Mouse (Mus musculus) mature B cell (primary cell): ENCODE results near the gene Lrrc8d.

ENCODE experiments used
- in situ Hi-C: fragments of 300-500 bp; cut with MboI; formaldehyde crosslinking; loops from 2 replicates; pipeline ENCODE4 v1.14.3; 2019

Gene Lrrc8d

GRCm38 (mm10) chr5:105765386-105765785 is 65.6 kb downstream of the Lrrc8d start:
- in situ Hi-C loops, result no loop called here

- in situ Hi-C loops, result no loop called here
These were observed 76.6 kb downstream of the Lrrc8d start for GRCm38 (mm10) chr5:105776368-105776767.

DNA sequence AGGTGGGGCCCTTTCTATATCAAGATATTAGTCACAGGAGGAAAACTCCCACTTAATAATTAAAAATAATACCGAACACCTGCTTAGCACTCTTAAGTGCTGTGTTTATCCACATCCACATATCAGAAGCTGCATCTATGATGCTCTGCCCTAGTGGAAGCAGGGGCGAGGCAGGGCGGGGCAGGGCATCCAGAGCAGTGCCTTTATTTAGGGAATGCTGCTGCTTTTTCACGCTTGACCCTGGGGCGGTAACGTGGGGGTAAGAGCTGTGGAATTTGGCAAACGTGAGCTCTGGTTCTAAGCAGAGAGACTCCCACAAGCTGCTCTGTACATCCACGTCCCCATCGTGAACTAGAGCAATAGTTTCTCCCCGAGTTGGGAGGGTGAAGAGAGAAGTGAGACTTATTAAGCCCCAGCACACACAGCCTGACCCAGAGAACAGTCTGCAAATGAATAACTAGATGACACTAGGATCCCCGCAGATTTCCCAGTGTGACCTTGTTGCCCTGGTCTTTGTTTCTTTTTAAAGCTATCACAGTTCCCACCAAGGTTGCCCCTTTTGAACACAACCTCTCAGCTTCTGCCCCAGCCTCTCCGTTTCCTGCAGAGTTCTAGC is 77.3 kb downstream of the Lrrc8d start:
- in situ Hi-C loops, result no loop called here

DNA sequence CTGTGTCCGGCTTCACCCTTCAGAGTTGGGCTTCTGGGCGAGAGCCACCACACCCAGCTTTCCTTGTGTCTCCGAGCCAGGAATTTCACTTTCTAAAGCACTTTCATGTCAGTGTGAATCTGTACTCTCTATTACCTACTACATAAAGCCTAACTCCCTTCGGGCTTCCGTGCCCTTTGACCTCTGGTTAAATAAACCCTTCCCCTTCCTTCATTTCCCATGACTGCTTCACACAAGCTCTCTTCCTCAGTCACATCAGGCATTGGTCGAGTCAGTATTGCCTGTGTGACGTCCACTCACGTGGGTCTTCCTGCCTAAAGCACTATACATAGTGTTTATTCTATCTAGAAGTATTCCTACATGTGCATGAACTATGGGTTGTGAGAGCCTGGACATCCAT is 77.9 kb downstream of the Lrrc8d start:
- in situ Hi-C loops, result no loop called here

DNA sequence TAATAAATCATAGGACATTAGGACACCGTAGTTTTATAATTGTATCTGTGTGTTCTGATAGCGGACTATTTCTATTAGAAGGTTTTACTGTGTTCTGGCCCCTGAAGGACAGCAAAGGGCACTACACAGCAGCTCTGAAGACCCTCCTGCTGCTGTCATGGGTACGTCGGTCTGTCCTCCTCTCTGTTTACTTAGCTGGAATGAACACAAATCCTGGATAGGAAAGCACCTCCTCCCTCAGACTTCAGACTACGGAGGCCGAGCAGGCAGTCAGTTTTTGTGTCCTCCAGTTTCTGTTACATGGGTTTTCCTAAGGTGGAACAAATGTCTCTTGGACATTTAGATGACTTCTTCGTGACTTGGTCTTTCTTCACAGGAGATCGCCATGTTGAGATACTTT is 78.4 kb downstream of the Lrrc8d start:
- in situ Hi-C loops, result no loop called here

- in situ Hi-C loops, result no loop called here
These were observed 79.0 kb downstream of the Lrrc8d start for GRCm38 (mm10) chr5:105778723-105779122.

DNA sequence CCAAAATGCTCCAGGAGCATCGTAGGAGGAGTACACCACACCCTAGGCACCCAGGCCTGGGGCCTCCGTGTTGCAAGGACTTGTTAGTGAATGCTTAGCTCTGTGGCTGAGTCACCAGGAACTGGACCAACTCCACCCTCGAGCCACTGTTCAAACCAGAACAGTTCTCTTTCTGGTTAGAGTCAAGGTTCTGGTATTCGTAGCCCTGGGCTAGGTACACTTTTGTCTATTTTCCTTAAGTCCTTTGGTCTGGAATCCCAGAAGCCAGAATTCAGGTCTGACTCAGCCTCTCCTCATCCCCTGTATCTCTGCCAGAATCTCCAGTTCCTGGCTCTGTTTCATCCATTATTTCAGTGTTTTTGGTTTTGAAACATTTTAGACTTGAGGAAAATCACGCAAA is 79.6 kb downstream of the Lrrc8d start:
- in situ Hi-C loops, result no loop called here

DNA sequence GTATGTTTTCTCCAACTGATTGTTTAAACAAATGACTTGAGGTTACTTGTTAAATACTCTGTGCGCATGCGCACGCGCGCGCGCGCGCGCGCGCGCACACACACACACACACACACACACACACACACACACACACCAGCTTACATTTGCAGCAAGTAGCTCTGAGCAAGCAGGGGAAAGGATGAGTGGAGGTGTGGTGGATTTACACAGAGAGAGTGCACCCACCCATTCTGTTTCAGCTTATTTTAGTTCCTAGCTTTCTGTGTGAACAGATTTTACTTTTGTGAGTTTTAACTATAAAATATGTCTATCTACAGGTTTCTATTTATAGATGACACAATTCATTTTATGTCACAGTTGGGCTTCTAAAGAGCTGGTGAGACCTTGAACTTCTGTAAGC is 84.1 kb downstream of the Lrrc8d start:
- in situ Hi-C loops, result no loop called here

DNA sequence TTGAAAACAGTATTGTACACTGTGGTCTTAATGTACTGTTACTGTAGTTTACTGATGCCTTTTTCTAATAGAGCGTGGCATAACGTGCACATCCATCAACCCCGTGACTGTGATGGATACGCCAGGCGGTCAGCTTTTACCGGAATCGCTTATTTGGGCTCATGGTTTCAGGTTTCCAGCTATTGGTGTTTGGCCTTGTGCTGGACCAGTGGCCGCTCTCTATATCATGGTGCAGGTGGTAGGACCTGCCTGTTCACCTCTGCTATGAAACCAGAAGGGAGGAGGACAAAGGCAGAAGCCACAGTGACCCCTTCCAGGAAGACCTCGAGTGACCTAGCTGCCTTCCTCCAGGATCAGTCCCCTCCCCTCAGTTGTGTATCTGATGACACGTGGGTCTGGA is 85.0 kb downstream of the Lrrc8d start:
- in situ Hi-C loops, result no loop called here

GRCm38 (mm10) chr5:105787577-105787976 is 87.8 kb downstream of the Lrrc8d start:
- in situ Hi-C loops, result no loop called here

GRCm38 (mm10) chr5:105789801-105790200 is 90.0 kb downstream of the Lrrc8d start:
- in situ Hi-C loops, result no loop called here

DNA sequence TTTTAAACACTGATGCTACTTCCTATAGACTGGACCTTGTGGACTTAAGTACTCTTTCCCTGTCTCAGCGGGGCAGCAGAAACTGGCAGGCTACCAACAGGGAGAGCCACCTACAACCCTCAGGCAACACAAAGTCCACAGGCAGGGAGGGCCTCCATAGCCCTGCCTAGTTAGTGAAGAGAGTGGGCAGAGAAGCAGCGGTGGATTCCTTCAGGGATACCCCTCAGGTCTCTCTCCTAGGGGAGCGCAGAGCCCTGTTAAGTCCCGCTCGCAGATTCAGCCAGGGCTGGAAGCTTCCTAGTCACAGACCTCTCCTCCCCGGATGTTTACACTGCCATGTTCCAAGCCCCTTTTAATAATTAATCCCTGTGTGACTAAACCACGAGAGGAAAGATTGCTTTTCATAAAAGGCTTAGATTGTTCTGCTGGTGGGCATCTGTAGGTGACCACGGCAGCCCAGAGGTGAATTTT is 92.6 kb downstream of the Lrrc8d start:
- in situ Hi-C loops, result no loop called here

- in situ Hi-C loops, result no loop called here
These were observed 93.2 kb downstream of the Lrrc8d start for GRCm38 (mm10) chr5:105792853-105793547.

DNA sequence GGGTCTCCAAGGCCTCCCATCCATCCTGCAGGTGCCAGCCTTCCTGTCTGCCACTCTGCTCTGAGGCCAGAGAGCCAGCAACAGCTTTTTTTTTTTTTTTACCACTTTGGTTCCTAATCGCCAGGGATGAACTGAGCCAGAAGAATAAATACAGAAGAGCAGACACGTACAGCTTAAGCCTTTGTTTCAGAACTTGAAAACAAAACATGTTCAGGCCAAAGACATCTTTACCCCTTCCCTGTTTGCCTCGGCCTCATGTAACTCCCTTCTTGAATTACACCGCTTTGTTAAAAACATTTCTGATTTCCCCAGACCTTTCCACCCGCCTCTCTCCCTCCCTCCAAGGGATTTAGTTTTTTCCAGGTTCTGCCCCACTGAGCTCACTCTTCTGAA is 93.8 kb downstream of the Lrrc8d start:
- in situ Hi-C loops, result no loop called here

- in situ Hi-C loops, result no loop called here
These were observed 98.7 kb downstream of the Lrrc8d start for GRCm38 (mm10) chr5:105798421-105798820.

DNA sequence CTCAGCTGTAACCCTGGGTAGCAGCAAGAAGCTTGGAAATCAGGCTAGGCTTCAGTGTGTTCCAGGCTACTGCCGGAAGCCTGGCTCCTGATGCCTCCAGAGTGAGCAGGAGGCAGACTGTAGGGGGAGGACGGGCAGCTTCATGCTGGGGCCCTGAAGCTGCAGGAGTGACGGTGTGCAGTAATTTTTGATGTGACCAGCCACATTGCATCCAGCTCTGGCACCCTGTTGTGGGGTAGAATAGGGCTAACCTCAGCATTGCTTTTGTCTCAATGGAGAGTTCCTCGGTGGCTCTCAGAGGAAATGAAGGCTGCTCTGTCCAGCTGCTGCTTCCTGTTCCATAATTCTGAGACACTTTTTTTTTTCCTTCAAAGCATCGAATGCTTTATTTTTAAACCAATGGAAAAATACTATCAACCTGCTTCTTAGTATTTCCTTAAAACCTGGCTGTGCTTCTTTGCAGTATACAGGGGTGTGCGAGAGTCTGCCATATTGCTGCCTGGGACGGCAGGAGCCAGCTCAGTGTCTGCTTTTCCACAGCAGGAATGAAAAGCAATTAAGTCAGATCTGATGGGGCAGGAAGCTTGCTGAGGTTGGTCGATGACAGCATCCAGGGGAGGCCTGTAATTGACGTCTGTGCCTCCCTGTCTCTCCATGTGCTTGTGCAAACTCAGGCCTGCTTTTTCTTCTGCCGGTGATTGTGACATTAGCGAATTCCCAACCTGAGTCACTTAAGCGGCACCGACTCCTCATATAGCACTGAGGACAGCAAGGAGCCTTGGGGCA is 100.3 kb downstream of the Lrrc8d start:
- in situ Hi-C loops, result no loop called here

GRCm38 (mm10) chr5:105801031-105801529 is 101.3 kb downstream of the Lrrc8d start:
- in situ Hi-C loops, result no loop called here

DNA sequence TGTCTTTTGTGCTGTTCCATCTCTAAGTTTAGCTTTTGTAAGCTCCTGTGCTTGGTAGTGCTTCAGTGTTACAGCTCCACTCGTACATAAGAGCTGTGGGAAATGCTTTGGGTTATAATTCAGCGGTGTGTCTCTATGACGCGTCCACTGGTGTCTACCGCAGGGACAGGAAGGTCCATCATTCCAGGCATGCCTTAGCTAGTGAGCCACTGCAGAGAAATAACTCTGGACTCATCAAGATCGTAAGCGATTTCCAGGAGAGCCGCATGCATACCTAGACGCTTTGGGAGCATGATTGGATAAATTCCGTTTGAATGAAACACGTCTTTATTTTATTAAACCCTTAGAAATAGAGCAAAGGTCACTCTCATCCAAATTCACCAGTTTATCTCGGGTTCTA is 106.2 kb downstream of the Lrrc8d start:
- in situ Hi-C loops, result no loop called here

GRCm38 (mm10) chr5:105807461-105807860 is 107.7 kb downstream of the Lrrc8d start:
- in situ Hi-C loops, result no loop called here

DNA sequence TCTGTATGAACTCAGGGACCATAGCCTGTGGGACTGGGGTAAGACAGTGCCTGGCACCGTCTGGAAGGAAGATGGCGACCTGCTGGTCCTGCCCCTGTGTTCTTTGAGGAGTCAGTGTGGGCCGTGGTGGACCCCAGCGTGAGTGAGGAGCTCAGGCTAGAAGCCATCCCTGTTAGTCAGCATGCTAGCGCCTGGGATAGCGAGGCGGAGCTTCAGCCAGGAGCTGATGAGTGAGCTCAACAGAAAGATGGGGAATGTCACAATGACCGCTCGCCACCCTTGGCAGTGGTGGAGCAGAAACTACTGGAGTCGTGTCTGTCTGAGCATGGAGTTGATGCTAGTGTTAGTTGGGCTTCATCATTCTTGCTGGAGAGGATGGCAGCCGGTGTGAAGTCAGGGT is 109.3 kb downstream of the Lrrc8d start:
- in situ Hi-C loops, result no loop called here

DNA sequence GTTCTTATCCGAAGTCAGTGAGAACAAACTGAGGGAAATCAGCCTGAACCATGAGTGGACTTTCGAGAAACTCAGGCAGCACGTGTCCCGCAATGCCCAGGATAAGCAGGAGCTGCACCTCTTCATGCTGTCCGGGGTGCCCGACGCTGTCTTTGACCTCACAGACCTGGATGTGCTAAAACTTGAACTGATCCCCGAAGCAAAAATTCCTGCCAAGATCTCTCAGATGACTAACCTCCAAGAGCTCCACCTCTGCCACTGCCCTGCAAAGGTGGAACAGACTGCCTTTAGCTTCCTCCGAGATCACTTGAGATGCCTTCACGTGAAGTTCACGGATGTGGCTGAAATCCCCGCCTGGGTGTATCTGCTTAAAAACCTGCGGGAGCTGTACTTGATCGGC is 113.3 kb downstream of the Lrrc8d start:
- in situ Hi-C loops, result no loop called here

GRCm38 (mm10) chr5:105813974-105814373 is 114.2 kb downstream of the Lrrc8d start:
- in situ Hi-C loops, result no loop called here

GRCm38 (mm10) chr5:105816118-105816517 is 116.3 kb downstream of the Lrrc8d start:
- in situ Hi-C loops, result no loop called here
